Mouse (Mus musculus) T-helper 2 cell (primary cell): ENCODE data around the gene Zfp266.

Source experiments
- in situ Hi-C: fragments of 300-600 bp; cut with MboI, MseI; formaldehyde crosslinking; loops from one replicate; pipeline ENCODE4 v1.15.1; 2025; ENCODE audit warnings: high pct_unique_total_duplicates

Zfp266 gene

GRCm38 (mm10) chr9:20492527-20493233 is 28.5 kb downstream of the Zfp266 start, which contains the start of gene Zfp426:
Gene Zfp426, minus strand, starts transcription at chr9:20492746.
- in situ Hi-C loops = no loop called here

GRCm38 (mm10) chr9:20491858-20492526 is 29.2 kb downstream of the Zfp266 start:
- in situ Hi-C loops = no loop called here

DNA sequence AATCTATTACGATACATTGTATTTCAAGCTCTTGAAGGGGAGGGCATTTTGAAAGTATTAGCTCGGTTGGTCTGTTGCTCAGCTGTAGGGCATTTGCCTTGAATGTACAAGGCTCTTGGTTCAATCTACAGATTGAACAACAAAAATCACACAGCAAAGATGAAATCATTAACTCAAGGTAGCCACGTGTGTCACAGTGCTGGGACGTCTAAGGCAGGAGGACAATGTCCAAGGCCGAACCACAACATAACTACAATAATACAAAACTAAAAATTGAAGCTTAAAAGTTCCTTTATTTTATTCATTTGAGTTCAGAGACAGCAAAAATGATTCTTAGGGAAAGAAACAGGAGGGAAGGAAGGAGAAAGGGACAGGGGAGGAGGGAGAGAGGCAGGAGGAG is 31.7 kb downstream of the Zfp266 start:
- in situ Hi-C loops = no loop called here

DNA sequence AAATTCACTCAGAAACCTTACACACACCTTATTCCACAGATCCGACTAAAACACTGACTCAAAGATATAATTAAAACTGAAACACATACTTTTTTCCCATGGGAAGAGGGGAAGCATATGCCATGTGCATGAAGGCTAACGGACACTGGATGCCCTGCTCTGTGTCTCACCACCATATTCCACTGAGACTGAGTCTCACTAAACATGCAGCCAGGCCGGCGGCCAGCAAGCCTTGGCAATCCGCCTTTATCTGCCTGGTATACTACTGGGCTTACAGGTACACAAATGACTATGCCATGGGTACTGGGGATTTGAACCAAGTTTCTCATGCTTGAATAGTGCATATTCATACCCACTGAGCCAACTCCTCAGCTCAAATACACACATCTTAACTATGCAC is 41.8 kb downstream of the Zfp266 start:
- in situ Hi-C loops = no loop called here

GRCm38 (mm10) chr9:20476632-20477031 is 44.6 kb downstream of the Zfp266 start:
- in situ Hi-C loops = no loop called here

GRCm38 (mm10) chr9:20466761-20467442 is 54.3 kb downstream of the Zfp266 start:
- in situ Hi-C loops = loop anchor here (10.0 kb wide), 1 partner anchor 268 kb away; no protein-coding TSS in a partner anchor

- in situ Hi-C loops = loop anchor here (5.0 to 10.0 kb wide), 2 partner anchors 193 to 275 kb away; partner anchors contain the start of gene Pin1
Measured at GRCm38 (mm10) chr9:20459377-20460317, 61.6 kb downstream of the Zfp266 start, which contains the start of gene Zfp26. Gene Zfp26, minus strand, starts transcription at chr9:20460162.

DNA sequence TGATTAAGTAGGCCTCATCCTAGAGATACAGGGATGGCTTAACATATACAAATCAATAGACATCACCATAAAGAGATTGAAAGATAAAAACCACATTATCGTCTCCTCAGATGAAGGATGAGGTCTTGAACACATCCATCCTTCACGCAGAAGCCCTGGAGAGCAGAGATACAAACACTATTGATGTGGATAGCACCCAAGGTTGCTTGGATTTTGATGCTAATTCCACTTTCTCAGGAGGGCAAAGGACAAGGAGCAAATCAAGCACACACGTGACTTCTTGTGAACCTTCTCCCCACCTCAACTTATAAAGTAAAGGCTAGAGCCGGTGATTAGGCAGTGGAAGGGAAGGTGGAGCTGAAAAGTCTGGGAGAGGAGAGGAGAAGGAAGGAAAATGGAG is 67.6 kb downstream of the Zfp266 start:
- in situ Hi-C loops = no loop called here

DNA sequence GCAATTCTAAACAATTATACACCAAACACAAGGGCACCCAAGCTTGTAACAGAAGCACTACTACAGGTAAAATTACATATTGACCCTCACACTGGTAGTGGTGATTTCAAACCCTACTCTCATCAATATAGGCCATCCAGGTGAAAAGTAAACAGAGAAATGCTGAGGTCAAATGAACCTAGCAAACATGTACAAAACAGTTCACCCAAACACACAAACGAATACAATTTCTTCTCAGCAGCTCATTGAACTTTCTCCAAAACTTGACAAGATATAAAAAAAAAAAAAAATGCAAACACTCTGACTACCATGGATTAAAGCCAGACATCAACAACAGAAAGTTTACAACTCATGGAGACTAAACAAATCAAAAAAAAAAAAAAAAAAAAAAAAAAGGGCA is 69.7 kb downstream of the Zfp266 start:
- in situ Hi-C loops = no loop called here
